Mouse (Mus musculus) limb, embryonic 15.5 days (tissue): ENCODE data around the gene Vps18. TPM values are rescaled to one million over a fixed set of nuclear protein-coding genes. Genes with fewer than 3 reads are reported as not detected.

Source experiments
- ATAC-seq: fragments of 200-750 bp; cut with Nextera tagmentation; 2 replicates; pipeline ENCODE4 v1.8.0; 2017; ENCODE audit warnings: low read depth, moderate TSS enrichment; ENCODE audit not compliant: insufficient number of reproducible peaks, low FRiP score, low TSS enrichment
- H3K27ac ChIP-seq: fragments of 300-500 bp; sonication (generic); 2 replicates; pipeline ENCODE4 v1.5.1; 2015; ENCODE audit warnings: moderate library complexity, mild to moderate bottlenecking, inconsistent platforms
- H3K27me3 ChIP-seq: fragments of 300-500 bp; sonication (generic); 2 replicates; pipeline ENCODE4 v1.6.1; 2015; ENCODE audit warnings: inconsistent platforms
- H3K36me3 ChIP-seq: fragments of 300-500 bp; sonication (generic); 2 replicates; pipeline ENCODE4 v1.6.1; 2015; ENCODE audit warnings: inconsistent platforms
- H3K4me1 ChIP-seq: fragments of 300-500 bp; sonication (generic); 2 replicates; pipeline ENCODE4 v1.6.1; 2015; ENCODE audit warnings: inconsistent platforms
- H3K4me2 ChIP-seq: fragments of 300-500 bp; sonication (generic); 2 replicates; pipeline ENCODE4 v1.6.1; 2015; ENCODE audit warnings: mild to moderate bottlenecking, inconsistent platforms
- H3K4me3 ChIP-seq: fragments of 300-500 bp; sonication (generic); 2 replicates; pipeline ENCODE4 v1.5.1; 2015; ENCODE audit warnings: mild to moderate bottlenecking, inconsistent platforms
- H3K9ac ChIP-seq: fragments of 300-500 bp; sonication (generic); 2 replicates; pipeline ENCODE4 v1.6.1; 2015; ENCODE audit warnings: inconsistent platforms
- H3K9me3 ChIP-seq: fragments of 300-500 bp; sonication (generic); 2 replicates; pipeline ENCODE4 v1.6.1; 2016; ENCODE audit warnings: inconsistent platforms
- WGBS: fragments of 180-500 bp; shearing (Covaris S2); methylation state at CpG from one replicate; pipeline ENCODE4 v1.1.7; 2015; 5-methylcytosine and 5-hydroxymethylcytosine counted together
- polyA plus RNA-seq: library from polyadenylated mRNA; unstranded; fragments of >200 nt; fragmentation: Nextera tagmentation; extraction: Ambion mirVana; gene quantifications from 2 replicates; pipeline ENCODE4 v1.2.1, GENCODE M21; 2015

Vps18 gene
- polyA plus RNA-seq, 1 experiment from 2014 or later = 19.5 TPM

- no peak within 1 kb of the TSS for H3K27ac ChIP-seq
- no peaks in the 10 kb centered on the region for H3K36me3 ChIP-seq
- H3K9me3 ChIP-seq = no peaks in the 10 kb centered on the region
- ATAC-seq = no peak
- peak within 1 kb of the TSS; percentile 91 for H3K4me2 ChIP-seq
- peak within 1 kb of the TSS; percentile 11 for H3K9ac ChIP-seq
- peak within 1 kb of the TSS; percentile 48 for H3K4me3 ChIP-seq
- under 1% methylated on average over 33 of the region's 33 CpGs for WGBS
- peaks cover 56% of the 10 kb centered on the region for H3K4me1 ChIP-seq
- H3K27me3 ChIP-seq = peaks cover 94% of the 10 kb centered on the region
Measured at GRCm38 (mm10) chr2:119325568-119326143, 37.1 kb downstream of the Vps18 start, which contains the start of gene Dll4. Dll4 (plus strand) TSS chr2:119325784.

- Histone ChIP-seq H3K4me1 (peaks cover 56% of the 10 kb centered on the region), H3K36me3 (no peaks in the 10 kb centered on the region), H3K4me3 (peak overlapping the region; percentile 48), H3K27me3 (peaks cover 94% of the 10 kb centered on the region), H3K27ac (no peak overlapping the region), H3K9me3 (no peaks in the 10 kb centered on the region), H3K4me2 (peak overlapping the region; percentile 91), H3K9ac (peak overlapping the region; percentile 11)
- under 1% methylated on average over 61 of the region's 61 CpGs for WGBS
- ATAC-seq = no peak
Measured at GRCm38 (mm10) chr2:119326161-119327101, 37.9 kb downstream of the Vps18 start.

- Histone ChIP-seq H3K4me1 (peaks cover 51% of the 10 kb centered on the region), H3K4me2 (peak overlapping the region; percentile 91), H3K4me3 (peak overlapping the region; percentile 48), H3K27ac (no peak overlapping the region), H3K9ac (no peak overlapping the region), H3K9me3 (no peaks in the 10 kb centered on the region), H3K36me3 (no peaks in the 10 kb centered on the region), H3K27me3 (peaks cover 94% of the 10 kb centered on the region)
- no peak for ATAC-seq
- 1% methylated on average over 30 of the region's 30 CpGs for WGBS
Measured at GRCm38 (mm10) chr2:119327102-119327480, 38.6 kb downstream of the Vps18 start.

- ATAC-seq = no peak
- Histone ChIP-seq H3K4me3 (peak overlapping the region; percentile 0; the same call in 1 of the 2 replicates), H3K36me3 (no peaks in the 10 kb centered on the region), H3K27ac (no peak overlapping the region), H3K4me2 (0 out of 2 replicates have a peak overlapping the region, but pooled peaks have one; percentile 3), H3K4me1 (peaks cover 42% of the 10 kb centered on the region), H3K9ac (no peak overlapping the region), H3K9me3 (no peaks in the 10 kb centered on the region), H3K27me3 (peaks cover 88% of the 10 kb centered on the region)
- WGBS = 20% methylated on average over 11 of the region's 11 CpGs
Measured at GRCm38 (mm10) chr2:119327942-119328526, 39.5 kb downstream of the Vps18 start.

- H3K27ac ChIP-seq = no peak overlapping the region
- H3K27me3 ChIP-seq = peaks cover 82% of the 10 kb centered on the region
- 0 out of 2 replicates have a peak overlapping the region, but pooled peaks have one; percentile 3 for H3K4me2 ChIP-seq
- peaks cover 42% of the 10 kb centered on the region for H3K4me1 ChIP-seq
- H3K36me3 ChIP-seq = no peaks in the 10 kb centered on the region
- no peaks in the 10 kb centered on the region for H3K9me3 ChIP-seq
- ATAC-seq = no peak
- 42% methylated on average over 5 of the region's 5 CpGs for WGBS
- no peak overlapping the region for H3K9ac ChIP-seq
- no peak overlapping the region for H3K4me3 ChIP-seq
Measured at GRCm38 (mm10) chr2:119328546-119328945, 40.0 kb downstream of the Vps18 start.

- Histone ChIP-seq H3K36me3 (no peaks in the 10 kb centered on the region), H3K4me1 (peaks cover 36% of the 10 kb centered on the region), H3K27me3 (peaks cover 75% of the 10 kb centered on the region), H3K4me3 (no peak overlapping the region), H3K4me2 (no peak overlapping the region), H3K27ac (no peak overlapping the region), H3K9ac (no peak overlapping the region), H3K9me3 (no peaks in the 10 kb centered on the region)
- 42% methylated on average over 3 of the region's 3 CpGs for WGBS
- no peak for ATAC-seq
Measured at GRCm38 (mm10) chr2:119329123-119329817, 40.7 kb downstream of the Vps18 start.

GRCm38 (mm10) chr2:119330795-119331194, 42.3 kb downstream of the Vps18 start:
- Histone ChIP-seq H3K27ac (no peak overlapping the region), H3K9me3 (no peaks in the 10 kb centered on the region), H3K9ac (no peak overlapping the region), H3K4me3 (no peak overlapping the region), H3K4me2 (no peak overlapping the region), H3K27me3 (peaks cover 61% of the 10 kb centered on the region), H3K4me1 (peaks cover 21% of the 10 kb centered on the region), H3K36me3 (no peaks in the 10 kb centered on the region)
- WGBS = 91% methylated on average over 8 of the region's 8 CpGs
- ATAC-seq = no peak

GRCm38 (mm10) chr2:119332177-119332661, 43.7 kb downstream of the Vps18 start:
- peaks cover 8% of the 10 kb centered on the region for H3K4me1 ChIP-seq
- ATAC-seq = no peak
- H3K4me3 ChIP-seq = no peak overlapping the region
- no peaks in the 10 kb centered on the region for H3K9me3 ChIP-seq
- H3K36me3 ChIP-seq = no peaks in the 10 kb centered on the region
- no peak overlapping the region for H3K9ac ChIP-seq
- H3K27me3 ChIP-seq = peaks cover 47% of the 10 kb centered on the region
- no peak overlapping the region for H3K4me2 ChIP-seq
- no peak overlapping the region for H3K27ac ChIP-seq
- WGBS = 69% methylated on average over 24 of the region's 24 CpGs

- H3K4me1 ChIP-seq = peaks cover 6% of the 10 kb centered on the region; the same call in 1 of the 2 replicates
- H3K27me3 ChIP-seq = peaks cover 27% of the 10 kb centered on the region
- H3K36me3 ChIP-seq = no peaks in the 10 kb centered on the region
- H3K27ac ChIP-seq = no peak overlapping the region
- no peak overlapping the region for H3K4me3 ChIP-seq
- H3K9ac ChIP-seq = no peak overlapping the region
- no peak overlapping the region for H3K4me2 ChIP-seq
- no peak for ATAC-seq
- no peaks in the 10 kb centered on the region for H3K9me3 ChIP-seq
- WGBS = 56% methylated on average over 1 of the region's 1 CpGs
Measured at GRCm38 (mm10) chr2:119334135-119334534, 45.6 kb downstream of the Vps18 start.

GRCm38 (mm10) chr2:119334964-119335525, 46.5 kb downstream of the Vps18 start:
- Histone ChIP-seq H3K4me3 (no peak overlapping the region), H3K4me1 (peaks cover 6% of the 10 kb centered on the region; the same call in 1 of the 2 replicates), H3K4me2 (no peak overlapping the region), H3K27ac (no peak overlapping the region), H3K36me3 (no peaks in the 10 kb centered on the region), H3K9me3 (no peaks in the 10 kb centered on the region), H3K9ac (no peak overlapping the region), H3K27me3 (peaks cover 23% of the 10 kb centered on the region)
- ATAC-seq = no peak
- 68% methylated on average over 7 of the region's 7 CpGs for WGBS

GRCm38 (mm10) chr2:119335535-119335934, 47.0 kb downstream of the Vps18 start:
- no peak overlapping the region for H3K4me3 ChIP-seq
- peaks cover 19% of the 10 kb centered on the region for H3K27me3 ChIP-seq
- ATAC-seq = no peak
- no peaks in the 10 kb centered on the region for H3K36me3 ChIP-seq
- H3K9ac ChIP-seq = no peak overlapping the region
- 86% methylated on average over 1 of the region's 1 CpGs for WGBS
- H3K27ac ChIP-seq = no peak overlapping the region
- no peaks in the 10 kb centered on the region for H3K9me3 ChIP-seq
- H3K4me1 ChIP-seq = peaks cover 6% of the 10 kb centered on the region; the same call in 1 of the 2 replicates
- H3K4me2 ChIP-seq = no peak overlapping the region
